ENCODE assay signal across 11 mouse cellular contexts in genomic region chr12:44380805-44381204, GRCm38 (mm10). TPM values are rescaled to one million over a fixed set of nuclear protein-coding genes. Genes with fewer than 3 reads are reported as not detected.
DNase-seq lines count a peak whose midpoint lies in the region; ATAC-seq and TF ChIP-seq lines count a peak whose summit lies in the region.
"Had no signal": no experiment of that assay in that cellular context is flagged by ENCODE, and none has a peak within 500 bp of the region (broad histone marks: within the 10 kb centered on the region; RNA-seq: fewer than 3 reads in every experiment).

No protein-coding gene starts in this region.

- peak; percentile 75 to 82 for DNase-seq in right cerebral cortex, adult 2 months (ENCODE audit: low spot score in 2 of 2)
- no peak for DNase-seq in right cerebral cortex, postnatal 4 days
- peak; percentile 83 to 87 for DNase-seq in frontal cortex, adult 2 months (ENCODE audit: extremely low spot score in 1 of 2, low spot score in 1 of 2)
- peak; percentile 51 to 70 for DNase-seq in left cerebral cortex, adult 2 months (ENCODE audit: extremely low spot score in 1 of 2, low spot score in 2 of 2)
- DNase-seq in testis, postnatal 14 days (ENCODE audit: low spot score), result no peak
- DNase-seq in heart, postnatal 25 days (ENCODE audit: low spot score), result no peak

- peak overlapping the region; percentile 81 for H3K27ac ChIP-seq in left cerebral cortex, adult 2 months
- H3K27ac ChIP-seq: embryonic facial prominence, embryonic 15.5 days; limb, embryonic 12.5 days had no signal

- H3K4me3 ChIP-seq in left cerebral cortex, adult 2 months, result no peak overlapping the region
- H3K4me3 ChIP-seq: embryonic facial prominence, embryonic 15.5 days; limb, embryonic 12.5 days had no signal

- intact Hi-C loops in left cerebral cortex, adult 2 months (cut with DNase I), result loop anchor here (1.0 to 5.0 kb wide), 2 partner anchors 28 to 151 kb away; no protein-coding TSS in a partner anchor
- intact Hi-C loops in heart, postnatal 25 days (cut with DNase I), result no loop called here

- ATAC-seq in inflammation-experienced regulatory T-cells, adult 6 months, result no peak
- ATAC-seq: intestine, postnatal 0 days; lung, postnatal 0 days had no signal

- no peak for TF ChIP-seq CTCF in left cerebral cortex, adult 2 months (IDR thresholded peaks at IDR 0.05)

RNA-seq across cellular contexts. Expression of gene Nrcam, which starts 52.1 kb away (rescaled TPM):
- polyA plus RNA-seq in frontal cortex, adult 2 months (2012; rRNA removed), result 159 and 161 TPM in 2 replicates
- total RNA-seq in left cerebral cortex, adult 2 months (2021), result 100 to 1,000 TPM; 515 to 517 TPM
- polyA plus RNA-seq in inflammation-experienced regulatory T-cells, adult 6 months (2017; shearing (Covaris generic)), result under 1 TPM in 2 of 3 experiments, not detected in 1; 0.08 to 0.24 TPM
- under 1 TPM; 0.16 to 0.42 TPM for total RNA-seq in heart, postnatal 25 days (2021)

Comparison
In these comparisons a context has a peak if more than half of its experiments do, and no peak if none do; other contexts are left out.
1. DNase-seq: peak in right cerebral cortex, adult 2 months (2 of 2), frontal cortex, adult 2 months (2 of 2) and left cerebral cortex, adult 2 months (2 of 2); none in right cerebral cortex, postnatal 4 days (single experiment), testis, postnatal 14 days (single experiment) and heart, postnatal 25 days (single experiment).
2. RNA of gene Nrcam, which starts 52.1 kb away (total RNA-seq): 515 to 517 TPM in left cerebral cortex, adult 2 months; 0.16 to 0.42 TPM in heart, postnatal 25 days; every median in the first group is over 100 times any median in the second.